Mouse (Mus musculus) forebrain, embryonic 14.5 days (tissue): Measurements from ENCODE around the gene Prph2. TPM values are rescaled to one million over a fixed set of nuclear protein-coding genes. Genes with fewer than 3 reads are reported as not detected.
A peak's percentile ranks its signal among the peaks of the same experiment; 100 is the strongest.

ENCODE experiments used
- ATAC-seq: fragments of 200-750 bp; cut with Nextera tagmentation; 2 replicates; pipeline ENCODE4 v1.8.0; 2017; ENCODE audit warnings: mild to moderate bottlenecking, moderate library complexity
- DNase-seq: peaks from one replicate; pipeline ENCODE4 v3.0.0-alpha.2; 2015; ENCODE audit warnings: low spot score
- H3K27ac ChIP-seq: fragments of 300-500 bp; sonication (generic); 2 replicates; pipeline ENCODE4 v1.5.1; 2014; ENCODE audit warnings: low read depth, mild to moderate bottlenecking, control low read depth, low read length, moderate library complexity
- H3K27me3 ChIP-seq: fragments of 300-500 bp; sonication (generic); replicated peaks from 2 replicates; pipeline ENCODE4 v1.6.1; 2014; ENCODE audit warnings: low read length, control low read depth, mixed read lengths; ENCODE audit not compliant: control insufficient read depth, insufficient read depth
- H3K36me3 ChIP-seq: fragments of 300-500 bp; sonication (generic); 2 replicates; pipeline ENCODE4 v1.6.1; 2014; ENCODE audit warnings: low read length, control low read depth; ENCODE audit not compliant: control insufficient read depth, insufficient read depth
- H3K4me1 ChIP-seq: fragments of 300-500 bp; sonication (generic); 2 replicates; pipeline ENCODE4 v1.6.1; 2014; ENCODE audit warnings: antibody characterized with exemption, low read length, control low read depth; ENCODE audit not compliant: control insufficient read depth, insufficient read depth
- H3K4me2 ChIP-seq: fragments of 300-500 bp; sonication (generic); 2 replicates; pipeline ENCODE4 v1.6.1; 2014; ENCODE audit warnings: mild to moderate bottlenecking, control low read depth, low read length
- H3K4me3 ChIP-seq: fragments of 300-500 bp; sonication (generic); 2 replicates; pipeline ENCODE4 v1.5.1; 2014; ENCODE audit warnings: low read depth, low read length, control low read depth
- H3K9ac ChIP-seq: fragments of 300-500 bp; sonication (generic); 2 replicates; pipeline ENCODE4 v1.6.1; 2014; ENCODE audit warnings: mild to moderate bottlenecking, low read length, control low read depth, moderate library complexity
- H3K9me3 ChIP-seq: fragments of 300-500 bp; sonication (generic); replicated peaks from 2 replicates; pipeline ENCODE4 v1.6.1; 2016; ENCODE audit warnings: low read length, control low read depth, mixed read lengths; ENCODE audit not compliant: control insufficient read depth
- WGBS: fragments of 180-500 bp; shearing (Covaris S2); extraction: QIAGEN DNeasy Blood & Tissue Kit; methylation state at CpG from one replicate; pipeline ENCODE4 v1.1.7; 2014; 5-methylcytosine and 5-hydroxymethylcytosine counted together
- polyA plus RNA-seq: library from polyadenylated mRNA; unstranded; fragments of >200 nt; fragmentation: Nextera tagmentation; extraction: Ambion mirVana; gene quantifications from 2 replicates; pipeline ENCODE4 v1.2.1, GENCODE M21; 2014

Prph2 gene
- polyA plus RNA-seq, 1 experiment from 2014 or later, result not detected

- WGBS, result 91% methylated on average over 5 of the region's 5 CpGs
- Histone ChIP-seq H3K4me2 (no peak overlapping the region), H3K27ac (no peak overlapping the region), H3K4me1 (no peaks in the 10 kb centered on the region), H3K4me3 (no peak overlapping the region), H3K27me3 (no peaks in the 10 kb centered on the region), H3K36me3 (no peaks in the 10 kb centered on the region), H3K9me3 (no peaks in the 10 kb centered on the region), H3K9ac (no peak overlapping the region)
- ATAC-seq (no peak), DNase-seq (no peak)
These were observed 33.2 kb upstream of the Prph2 start for GRCm38 (mm10) chr17:46877061-46877460.

- no peak overlapping the region for H3K4me2 ChIP-seq
- ATAC-seq (no peak; the same call in 1 of the 2 replicates), DNase-seq (peak; percentile 29)
- H3K9ac ChIP-seq, result no peak overlapping the region
- 50% methylated on average over 14 of the region's 14 CpGs for WGBS
- no peaks in the 10 kb centered on the region for H3K9me3 ChIP-seq
- no peak overlapping the region for H3K4me3 ChIP-seq
- no peaks in the 10 kb centered on the region for H3K4me1 ChIP-seq
- no peak overlapping the region for H3K27ac ChIP-seq
- no peaks in the 10 kb centered on the region for H3K27me3 ChIP-seq
- H3K36me3 ChIP-seq, result no peaks in the 10 kb centered on the region
These were observed 30.4 kb upstream of the Prph2 start for GRCm38 (mm10) chr17:46879841-46880311.

- Histone ChIP-seq H3K36me3 (no peaks in the 10 kb centered on the region), H3K4me2 (no peak overlapping the region), H3K4me3 (no peak overlapping the region), H3K27ac (no peak overlapping the region), H3K27me3 (no peaks in the 10 kb centered on the region), H3K9ac (no peak overlapping the region), H3K9me3 (no peaks in the 10 kb centered on the region), H3K4me1 (no peaks in the 10 kb centered on the region)
- no peak for ATAC-seq
- 74% methylated on average over 2 of the region's 2 CpGs for WGBS
- no peak for DNase-seq
These were observed 29.9 kb upstream of the Prph2 start for GRCm38 (mm10) chr17:46880322-46880721.

- no peaks in the 10 kb centered on the region for H3K36me3 ChIP-seq
- no peak overlapping the region for H3K4me3 ChIP-seq
- H3K27me3 ChIP-seq, result no peaks in the 10 kb centered on the region
- no peak overlapping the region for H3K27ac ChIP-seq
- no peaks in the 10 kb centered on the region for H3K9me3 ChIP-seq
- no peaks in the 10 kb centered on the region for H3K4me1 ChIP-seq
- H3K9ac ChIP-seq, result no peak overlapping the region
- ATAC-seq, result no peak
- peak; percentile 35 for DNase-seq
- no peak overlapping the region for H3K4me2 ChIP-seq
- WGBS, result 74% methylated on average over 6 of the region's 6 CpGs
These were observed 28.5 kb upstream of the Prph2 start for GRCm38 (mm10) chr17:46881728-46882127.

- H3K9ac ChIP-seq, result no peak overlapping the region
- H3K27ac ChIP-seq, result no peak overlapping the region
- no peak for ATAC-seq
- no peaks in the 10 kb centered on the region for H3K27me3 ChIP-seq
- no peaks in the 10 kb centered on the region for H3K4me1 ChIP-seq
- DNase-seq, result no peak
- no peaks in the 10 kb centered on the region for H3K9me3 ChIP-seq
- H3K4me2 ChIP-seq, result no peak overlapping the region
- 88% methylated on average over 9 of the region's 9 CpGs for whole genome bisulfite sequencing
- H3K36me3 ChIP-seq, result no peaks in the 10 kb centered on the region
- H3K4me3 ChIP-seq, result no peak overlapping the region
These were observed 27.2 kb upstream of the Prph2 start for GRCm38 (mm10) chr17:46883107-46883506.

- Histone ChIP-seq H3K27me3 (no peaks in the 10 kb centered on the region), H3K4me1 (no peaks in the 10 kb centered on the region), H3K36me3 (no peaks in the 10 kb centered on the region), H3K4me2 (no peak overlapping the region), H3K4me3 (no peak overlapping the region), H3K9ac (no peak overlapping the region), H3K27ac (no peak overlapping the region), H3K9me3 (no peaks in the 10 kb centered on the region)
- no peak for ATAC-seq
- DNase-seq, result no peak
- WGBS, result 91% methylated on average over 6 of the region's 6 CpGs
These were observed 25.5 kb upstream of the Prph2 start for GRCm38 (mm10) chr17:46884766-46885165.

- Histone ChIP-seq H3K9ac (no peak overlapping the region), H3K4me1 (no peaks in the 10 kb centered on the region), H3K4me3 (no peak overlapping the region), H3K4me2 (no peak overlapping the region), H3K36me3 (no peaks in the 10 kb centered on the region), H3K9me3 (no peaks in the 10 kb centered on the region), H3K27ac (no peak overlapping the region), H3K27me3 (no peaks in the 10 kb centered on the region)
- DNase-seq (no peak), ATAC-seq (no peak)
- WGBS, result 85% methylated on average over 11 of the region's 11 CpGs
These were observed 24.9 kb upstream of the Prph2 start for GRCm38 (mm10) chr17:46885218-46885909.

GRCm38 (mm10) chr17:46885910-46886643 is 24.2 kb upstream of the Prph2 start:
- H3K9ac ChIP-seq, result no peak overlapping the region
- ATAC-seq, result no peak

More at GRCm38 (mm10) chr17:46885910-46886643, 24.2 kb upstream of the Prph2 start:
- Histone ChIP-seq H3K27ac (no peak overlapping the region), H3K36me3 (no peaks in the 10 kb centered on the region), H3K9me3 (no peaks in the 10 kb centered on the region), H3K4me1 (no peaks in the 10 kb centered on the region), H3K4me3 (no peak overlapping the region), H3K4me2 (no peak overlapping the region), H3K27me3 (no peaks in the 10 kb centered on the region)
- no peak for DNase-seq
- 64% methylated on average over 17 of the region's 17 CpGs for WGBS
